ENCODE assay signal across 14 mouse cellular contexts in the genomic region with DNA sequence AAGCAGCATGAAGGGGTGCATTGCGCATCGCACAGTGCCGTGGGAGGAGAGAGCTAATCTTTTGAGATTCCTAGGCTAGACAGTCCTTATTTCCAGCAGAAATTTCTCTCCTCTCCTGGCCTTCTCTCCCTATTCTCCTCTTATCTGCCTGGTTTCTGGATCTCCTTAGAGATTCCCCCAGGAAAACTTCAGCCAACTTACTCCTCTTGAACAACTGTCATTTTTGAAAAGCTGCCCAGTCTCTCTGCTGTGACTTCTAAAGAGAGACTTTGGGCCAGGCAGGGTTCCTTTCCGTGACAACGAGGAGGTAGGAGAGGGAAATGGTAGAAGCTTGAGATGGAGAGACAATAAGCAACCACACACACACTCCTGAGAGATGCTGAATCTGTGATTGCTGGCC. TPM values are rescaled to one million over a fixed set of nuclear protein-coding genes. Genes with fewer than 3 reads are reported as not detected.
A peak's percentile ranks its signal among the peaks of the same experiment; 100 is the strongest.
DNase-seq lines count a peak whose midpoint lies in the region; ATAC-seq and TF ChIP-seq lines count a peak whose summit lies in the region.
"Had no signal": no experiment of that assay in that cellular context is flagged by ENCODE, and none has a peak within 500 bp of the region (broad histone marks: within the 10 kb centered on the region; RNA-seq: fewer than 3 reads in every experiment).

No protein-coding gene starts in this region.

- TF ChIP-seq POLR2A in brain, embryonic 14.5 days (IDR thresholded peaks at IDR 0.05; ENCODE audit: borderline replicate concordance, extremely low read depth, insufficient read depth, insufficient read length, poor library complexity, severe bottlenecking) = no peak

- no peaks in the 10 kb centered on the region; the same call in 1 of the 2 replicates for H3K27me3 ChIP-seq in forebrain, postnatal 0 days (ENCODE audit: insufficient read depth, low read length)
- 0 out of 2 replicates have a peak, but pooled peaks cover 7% of the 10 kb centered on the region for H3K27me3 ChIP-seq in forebrain, embryonic 14.5 days (replicated peaks; ENCODE audit: control insufficient read depth, insufficient read depth, low read length)

- WGBS in forebrain, postnatal 0 days = 56% methylated on average over 5 of the region's 5 CpGs
- 76% methylated on average over 5 of the region's 5 CpGs for WGBS in forebrain, embryonic 14.5 days

- ATAC-seq in forebrain, postnatal 0 days = no peak
- ATAC-seq in forebrain, embryonic 14.5 days = no peak
- ATAC-seq: hindbrain, embryonic 16.5 days had no signal

- no peaks in the 10 kb centered on the region for H3K36me3 ChIP-seq in forebrain, postnatal 0 days (ENCODE audit: insufficient read depth)
- no peaks in the 10 kb centered on the region for H3K36me3 ChIP-seq in forebrain, embryonic 14.5 days (ENCODE audit: control insufficient read depth, insufficient read depth, low read length)

- peaks cover 13% of the 10 kb centered on the region; the same call in 1 of the 2 replicates for H3K4me1 ChIP-seq in forebrain, postnatal 0 days (ENCODE audit: insufficient read depth)
- H3K4me1 ChIP-seq in forebrain, embryonic 14.5 days (ENCODE audit: control insufficient read depth, insufficient read depth, low read length) = peaks cover 13% of the 10 kb centered on the region; the same call in 1 of the 2 replicates

- no peak overlapping the region; the same call in 1 of the 2 replicates for H3K27ac ChIP-seq in forebrain, postnatal 0 days (ENCODE audit: low read depth, low read length)
- no peak overlapping the region for H3K27ac ChIP-seq in forebrain, embryonic 14.5 days (ENCODE audit: low read depth, low read length)
- H3K27ac ChIP-seq: liver, embryonic 14.5 days had no signal

- peak; percentile 57 for DNase-seq in forebrain, postnatal 0 days
- no peak for DNase-seq in forebrain, embryonic 14.5 days (ENCODE audit: low spot score)
- DNase-seq in layer of hippocampus, adult 18-20 months (ENCODE audit: low spot score in 2 of 2) = peak; percentile 30 to 44
- DNase-seq in layer of hippocampus, adult 9-10 months (ENCODE audit: low spot score) = no peak
- peak; percentile 45 for DNase-seq in brain, embryonic 14.5 days (ENCODE audit: low read depth)
- peak; percentile 42 to 57 for DNase-seq in right cerebral cortex, adult 2 months (ENCODE audit: low spot score in 2 of 2)
- DNase-seq in urinary bladder, postnatal 36 days (ENCODE audit: low spot score in 2 of 2) = no peak
- DNase-seq in kidney, adult 8-10 months = no peak
- DNase-seq: adrenal gland, adult 8-10 months; kidney, adult 9 months; thymus, adult 18-20 months had no signal

- no peak for TF ChIP-seq CTCF in forebrain, postnatal 0 days (IDR thresholded peaks at IDR 0.05; ENCODE audit: low read depth)
- TF ChIP-seq CTCF in brain, embryonic 14.5 days (IDR thresholded peaks at IDR 0.05; ENCODE audit: borderline replicate concordance, extremely low read depth, insufficient read depth, insufficient read length) = no peak

- no peak overlapping the region for H3K4me3 ChIP-seq in forebrain, postnatal 0 days (ENCODE audit: low read depth, low read length)
- no peak overlapping the region for H3K4me3 ChIP-seq in forebrain, embryonic 14.5 days (ENCODE audit: low read depth, low read length)
- H3K4me3 ChIP-seq: megakaryocyte, embryonic 14.5 days had no signal

- no peaks in the 10 kb centered on the region for H3K9me3 ChIP-seq in forebrain, postnatal 0 days (ENCODE audit: low read length)
- no peaks in the 10 kb centered on the region for H3K9me3 ChIP-seq in forebrain, embryonic 14.5 days (replicated peaks; ENCODE audit: control insufficient read depth, low read length)
- H3K9me3 ChIP-seq: megakaryocyte, embryonic 14.5 days had no signal

- H3K4me2 ChIP-seq in forebrain, postnatal 0 days (ENCODE audit: low read depth) = no peak overlapping the region
- H3K4me2 ChIP-seq in forebrain, embryonic 14.5 days (ENCODE audit: low read length) = no peak overlapping the region

- no peak overlapping the region for H3K9ac ChIP-seq in forebrain, postnatal 0 days
- no peak overlapping the region for H3K9ac ChIP-seq in forebrain, embryonic 14.5 days (ENCODE audit: low read length)
- H3K9ac ChIP-seq: liver, embryonic 14.5 days had no signal

RNA-seq across cellular contexts. Expression of gene Fam20a, which starts 4.6 kb away (rescaled TPM):
- total RNA-seq in forebrain, postnatal 0 days (2014; rRNA removed) = 2.8 and 4.3 TPM in 2 replicates
- 4.0 and 4.6 TPM in 2 replicates for polyA plus RNA-seq in forebrain, postnatal 0 days (2015; fragmentation: Nextera tagmentation; extraction: Ambion mirVana)
- 1.7 and 2.3 TPM in 2 replicates for polyA plus RNA-seq in forebrain, embryonic 14.5 days (2014; fragmentation: Nextera tagmentation; extraction: Ambion mirVana)
- 10 to 100 TPM; 14.9 to 16.4 TPM for total RNA-seq in layer of hippocampus, adult 18-20 months (2021)
- polyA plus RNA-seq in brain, embryonic 14.5 days (2012; rRNA removed) = 2.8 and 4.3 TPM in 2 replicates

Comparison
In these comparisons a context has a peak if more than half of its experiments do, and no peak if none do; other contexts are left out.
1. DNase-seq: peak in forebrain, postnatal 0 days (single experiment), layer of hippocampus, adult 18-20 months (2 of 2), brain, embryonic 14.5 days (single experiment) and right cerebral cortex, adult 2 months (2 of 2); none in forebrain, embryonic 14.5 days (single experiment), layer of hippocampus, adult 9-10 months (single experiment), urinary bladder, postnatal 36 days (0 of 2) and kidney, adult 8-10 months (0 of 2).